Mouse (Mus musculus) hindbrain, embryonic 11.5 days (tissue): ENCODE results near the gene Impad1. TPM values are rescaled to one million over a fixed set of nuclear protein-coding genes. Genes with fewer than 3 reads are reported as not detected.
A peak's percentile ranks its signal among the peaks of the same experiment; 100 is the strongest.

Source experiments
- ATAC-seq: fragments of 200-750 bp; cut with Nextera tagmentation; 2 replicates; pipeline ENCODE4 v1.8.0; 2017; ENCODE audit warnings: mild to moderate bottlenecking, moderate TSS enrichment, moderate library complexity; ENCODE audit not compliant: low FRiP score
- DNase-seq: peaks from one replicate; pipeline ENCODE4 v3.0.0-alpha.2; 2015; ENCODE audit warnings: low spot score
- H3K27ac ChIP-seq: fragments of 300-500 bp; sonication (generic); 2 replicates; pipeline ENCODE4 v1.5.1; 2014; ENCODE audit warnings: mild to moderate bottlenecking, low read depth, low read length
- H3K27me3 ChIP-seq: fragments of 300-500 bp; sonication (generic); 2 replicates; pipeline ENCODE4 v1.6.1; 2014; ENCODE audit warnings: mild to moderate bottlenecking, low read length, moderate library complexity, mixed read lengths; ENCODE audit not compliant: control insufficient read depth, insufficient read depth
- H3K36me3 ChIP-seq: fragments of 300-500 bp; sonication (generic); 2 replicates; pipeline ENCODE4 v1.6.1; 2014; ENCODE audit warnings: mild to moderate bottlenecking, low read length, moderate library complexity, mixed read lengths; ENCODE audit not compliant: control insufficient read depth, insufficient read depth
- H3K4me1 ChIP-seq: fragments of 300-500 bp; sonication (generic); replicated peaks from 2 replicates; pipeline ENCODE4 v1.6.1; 2014; ENCODE audit warnings: low read length, mixed read lengths; ENCODE audit not compliant: control insufficient read depth, insufficient read depth
- H3K4me2 ChIP-seq: fragments of 300-500 bp; sonication (generic); replicated peaks from 2 replicates; pipeline ENCODE4 v1.6.1; 2014; ENCODE audit warnings: mild to moderate bottlenecking, low read depth, low read length
- H3K4me3 ChIP-seq: fragments of 300-500 bp; sonication (generic); 2 replicates; pipeline ENCODE4 v1.5.1; 2014; ENCODE audit warnings: low read depth, low read length
- H3K9ac ChIP-seq: fragments of 300-500 bp; sonication (generic); 2 replicates; pipeline ENCODE4 v1.6.1; 2014; ENCODE audit warnings: low read depth, low read length
- H3K9me3 ChIP-seq: fragments of 300-500 bp; sonication (generic); 2 replicates; pipeline ENCODE4 v1.6.1; 2016; ENCODE audit warnings: low read length; ENCODE audit not compliant: control insufficient read depth
- WGBS: fragments of 180-500 bp; shearing (Covaris S2); extraction: QIAGEN DNeasy Blood & Tissue Kit; methylation state at CpG from one replicate; pipeline ENCODE4 v1.1.7; 2014; 5-methylcytosine and 5-hydroxymethylcytosine counted together
- polyA plus RNA-seq: library from polyadenylated mRNA; unstranded; fragments of >200 nt; fragmentation: Nextera tagmentation; extraction: Ambion mirVana; gene quantifications from 2 replicates; pipeline ENCODE4 v1.2.1, GENCODE M21; 2014

Gene Impad1
- polyA plus RNA-seq, 1 experiment from 2014 or later, result 48.2 TPM

DNA sequence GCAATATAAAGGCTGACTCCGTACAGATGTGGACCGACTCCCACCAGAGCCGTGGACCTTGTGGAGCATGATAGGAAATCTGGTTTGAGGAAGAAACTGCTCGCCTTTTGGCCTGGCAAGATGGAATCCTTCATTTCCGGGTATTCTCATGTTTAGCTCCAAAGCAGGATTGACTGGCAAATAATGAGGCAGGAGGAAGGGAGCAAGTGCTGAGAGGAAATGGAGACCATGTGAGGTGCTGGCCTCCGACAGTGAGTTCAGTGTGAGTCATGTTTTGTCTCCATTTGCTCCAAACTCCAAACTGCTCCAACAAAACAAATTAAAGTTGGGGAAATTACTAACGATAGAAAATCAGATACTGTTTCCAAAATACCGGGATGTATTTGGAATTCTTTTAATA is 69.3 kb downstream of the Impad1 start:
- ATAC-seq, result no peak
- Histone ChIP-seq H3K27me3 (no peaks in the 10 kb centered on the region), H3K9me3 (no peaks in the 10 kb centered on the region), H3K27ac (no peak overlapping the region), H3K4me1 (no peaks in the 10 kb centered on the region), H3K4me2 (no peak overlapping the region), H3K4me3 (no peak overlapping the region), H3K9ac (no peak overlapping the region), H3K36me3 (no peaks in the 10 kb centered on the region)
- no peak for DNase-seq
- 76% methylated on average over 8 of the region's 8 CpGs for WGBS

DNA sequence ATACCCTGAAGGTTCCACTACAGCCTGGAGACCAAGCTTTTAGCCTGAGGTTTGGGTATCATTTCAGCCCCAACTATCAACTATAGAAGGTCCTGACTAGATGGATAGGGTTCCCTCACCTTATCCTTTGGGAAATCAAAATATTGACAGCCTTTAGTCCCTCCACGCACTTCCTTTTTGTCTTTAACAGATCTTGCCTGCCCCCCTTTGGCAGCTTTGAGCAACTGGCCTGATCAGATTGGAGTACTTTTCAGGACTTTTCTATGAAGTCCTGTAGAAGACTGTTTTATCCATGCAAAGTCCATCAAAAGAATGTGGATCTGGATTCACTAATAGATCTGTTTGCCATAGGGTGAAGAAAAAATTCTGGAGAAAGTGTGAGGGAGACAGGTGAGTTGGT is 71.1 kb downstream of the Impad1 start:
- H3K4me3 ChIP-seq, result no peak overlapping the region
- no peak for ATAC-seq
- H3K36me3 ChIP-seq, result no peaks in the 10 kb centered on the region
- 22% methylated on average over 1 of the region's 1 CpGs for WGBS
- H3K9ac ChIP-seq, result no peak overlapping the region
- H3K4me1 ChIP-seq, result no peaks in the 10 kb centered on the region
- DNase-seq, result no peak
- H3K4me2 ChIP-seq, result no peak overlapping the region
- H3K27me3 ChIP-seq, result no peaks in the 10 kb centered on the region
- no peaks in the 10 kb centered on the region for H3K9me3 ChIP-seq
- H3K27ac ChIP-seq, result no peak overlapping the region

DNA sequence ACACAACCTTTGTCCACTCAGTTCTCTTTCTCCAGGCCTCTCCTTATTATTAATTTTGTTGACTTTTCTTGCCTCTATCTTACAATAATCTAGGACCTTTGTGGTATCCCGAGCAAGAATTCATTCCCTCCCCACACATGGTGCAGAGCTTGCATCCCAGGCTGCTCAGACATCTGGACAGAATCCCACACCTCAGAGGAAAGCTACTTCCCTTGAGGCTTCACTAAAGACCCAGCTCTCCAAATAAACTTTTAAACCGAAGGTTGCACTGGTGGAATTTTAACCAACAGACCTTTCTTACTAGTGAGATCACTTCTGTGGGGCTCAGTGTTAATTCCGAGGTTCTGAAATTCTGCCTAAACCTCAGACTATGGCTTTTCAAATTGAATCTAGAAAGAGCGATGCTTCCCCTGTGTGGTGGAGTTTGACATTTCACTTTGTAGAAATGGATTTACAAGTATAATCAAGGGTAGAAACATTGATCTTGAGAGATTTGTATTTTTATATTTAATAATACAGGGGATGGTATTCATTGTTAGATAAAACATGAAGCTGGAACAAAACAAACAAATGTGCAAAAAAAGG is 75.3 kb downstream of the Impad1 start:
- H3K9ac ChIP-seq, result no peak overlapping the region
- no peak overlapping the region for H3K27ac ChIP-seq
- H3K4me1 ChIP-seq, result no peaks in the 10 kb centered on the region
- no peaks in the 10 kb centered on the region for H3K27me3 ChIP-seq
- no peak overlapping the region for H3K4me3 ChIP-seq
- H3K9me3 ChIP-seq, result no peaks in the 10 kb centered on the region
- ATAC-seq (no peak), DNase-seq (peak; percentile 12)
- 75% methylated on average over 4 of the region's 4 CpGs for WGBS
- no peak overlapping the region for H3K4me2 ChIP-seq
- H3K36me3 ChIP-seq, result no peaks in the 10 kb centered on the region
